Mouse (Mus musculus) liver, postnatal 0 days (tissue): ENCODE data around the gene Cryba4.

Experiments used
- CTCF ChIP-seq: sonication (generic); IDR thresholded peaks from 2 replicates; pipeline ENCODE4 v1.5.1; 2016; ENCODE audit warnings: antibody characterized with exemption, low read depth
- EP300 ChIP-seq: IDR thresholded peaks from 2 replicates; pipeline ENCODE4 v1.6.1; 2016; ENCODE audit warnings: antibody characterized with exemption, low read depth, mild to moderate bottlenecking

DNA sequence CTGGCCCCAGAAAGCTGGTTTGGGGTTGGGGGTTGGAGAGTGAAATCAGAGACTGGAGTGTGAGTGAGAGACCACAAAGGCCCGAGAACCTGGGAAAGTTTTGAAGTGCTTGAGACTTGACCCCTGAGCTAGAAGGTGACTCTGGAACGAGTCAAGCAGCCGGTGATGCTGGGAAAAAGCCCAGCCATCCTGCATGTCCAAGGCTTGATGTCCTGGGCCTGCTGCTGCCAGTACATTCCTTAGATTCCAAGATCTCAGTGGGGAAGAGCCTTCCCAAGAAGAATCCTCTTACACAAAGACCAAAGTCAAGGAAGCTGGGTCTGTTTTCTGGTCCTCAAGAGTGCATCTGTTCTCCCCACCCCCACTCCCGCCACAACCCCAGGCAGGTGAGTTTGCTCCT, 44.0 kb downstream of the Cryba4 start:
- TF ChIP-seq CTCF, result no peak
- TF ChIP-seq EP300, result no peak
